Mouse (Mus musculus) G1E (cell line): Measurements from ENCODE around the gene Txndc11. TPM values are rescaled to one million over a fixed set of nuclear protein-coding genes. Genes with fewer than 3 reads are reported as not detected.

ENCODE experiments used
- ATAC-seq: 2 replicates; pipeline ENCODE4 v1.8.0; 2016; ENCODE audit warnings: mild to moderate bottlenecking; ENCODE audit not compliant: insufficient number of reproducible peaks, poor library complexity, low FRiP score, severe bottlenecking; ENCODE audit errors: extremely low read depth
- DNase-seq: peaks from one replicate; pipeline ENCODE4 v3.0.0; 2012; ENCODE audit warnings: low spot score
- H3K27me3 ChIP-seq: 2 replicates; pipeline ENCODE4 v1.6.1; 2012; ENCODE audit warnings: mild to moderate bottlenecking, low read length, inconsistent platforms; ENCODE audit not compliant: insufficient read depth
- H3K36me3 ChIP-seq: replicated peaks from 2 replicates; pipeline ENCODE3; 2012; ENCODE audit warnings: mild to moderate bottlenecking, inconsistent platforms
- H3K4me1 ChIP-seq: 2 replicates; pipeline ENCODE4 v1.6.1; 2012; ENCODE audit warnings: low read depth, low read length, inconsistent platforms, mixed read lengths; ENCODE audit not compliant: insufficient read depth
- H3K4me3 ChIP-seq: 2 replicates; pipeline ENCODE4 v1.5.1; 2012; ENCODE audit warnings: low read depth, mild to moderate bottlenecking, inconsistent platforms, low read length, moderate library complexity, mixed read lengths
- H3K9me3 ChIP-seq: replicated peaks from 2 replicates; pipeline ENCODE4 v1.6.1; 2012; ENCODE audit warnings: inconsistent platforms
- CTCF ChIP-seq: IDR thresholded peaks from 2 replicates; pipeline ENCODE4 v1.5.1; 2012; ENCODE audit warnings: low read depth, low read length, inconsistent platforms, mixed read lengths
- GATA1 ChIP-seq: IDR thresholded peaks from 2 replicates; pipeline ENCODE4 v1.6.1; 2012; ENCODE audit warnings: borderline replicate concordance, low read length, inconsistent platforms, mixed read lengths
- GATA2 ChIP-seq: IDR thresholded peaks from 2 replicates; pipeline ENCODE4 v1.6.1; 2012; ENCODE audit warnings: low read depth, low read length, inconsistent platforms, borderline replicate concordance
- POLR2AphosphoS5 ChIP-seq: IDR thresholded peaks from 2 replicates; pipeline ENCODE4 v1.6.1; 2012; ENCODE audit warnings: low read depth, low read length, inconsistent platforms; ENCODE audit not compliant: insufficient replicate concordance
- TAL1 ChIP-seq: conservative IDR thresholded peaks from 2 replicates; pipeline ENCODE4 v1.6.1; 2012; ENCODE audit warnings: low read depth, low read length, inconsistent platforms, mixed read lengths
- polyA plus RNA-seq: library from polyadenylated mRNA; stranded (reverse); fragments of >175 nt; gene quantifications from 2 replicates; pipeline ENCODE4 v1.2.3, GENCODE M21; 2012
- total RNA-seq, 2 experiments: library from RNA; stranded (forward) in 1 of 2; stranded (reverse) in 1 of 2; fragments of 200-1000 nt in 1 of 2; fragments of >200 nt in 1 of 2; fragmentation: Nextera tagmentation in 1 of 2; gene quantifications; 2 replicates each; pipeline ENCODE4 v1.2.3; 2014 to 2017

Txndc11 gene
- total and polyA plus RNA-seq, 3 experiments, result 19.2 to 43.3 (median 27.0) TPM

GRCm38 (mm10) chr16:11073060-11073459 lies 61.4 kb downstream of the Txndc11 start:
- Histone ChIP-seq H3K27me3 (peaks cover 15% of the 10 kb centered on the region), H3K9me3 (no peaks in the 10 kb centered on the region), H3K4me3 (no peak overlapping the region), H3K36me3 (peaks cover 57% of the 10 kb centered on the region), H3K4me1 (no peaks in the 10 kb centered on the region)
- no peak for DNase-seq
- ATAC-seq, result no peak
- TF ChIP-seq GATA1, result no peak
- TF ChIP-seq POLR2AphosphoS5, result no peak
- no peak for TF ChIP-seq GATA2
- no peak for TF ChIP-seq TAL1
- TF ChIP-seq CTCF, result no peak

- Histone ChIP-seq H3K36me3 (peaks cover 51% of the 10 kb centered on the region), H3K4me1 (no peaks in the 10 kb centered on the region), H3K27me3 (peaks cover 21% of the 10 kb centered on the region), H3K4me3 (no peak overlapping the region), H3K9me3 (no peaks in the 10 kb centered on the region)
- TF ChIP-seq POLR2AphosphoS5, result no peak
- no peak for TF ChIP-seq TAL1
- TF ChIP-seq GATA2, result no peak
- no peak for TF ChIP-seq GATA1
- no peak for TF ChIP-seq CTCF
- DNase-seq (no peak), ATAC-seq (no peak)
Observed at GRCm38 (mm10) chr16:11072454-11072853, 62.0 kb downstream of the Txndc11 start.

GRCm38 (mm10) chr16:11071887-11072286 lies 62.6 kb downstream of the Txndc11 start:
- Histone ChIP-seq H3K27me3 (peaks cover 25% of the 10 kb centered on the region), H3K36me3 (peaks cover 46% of the 10 kb centered on the region), H3K4me1 (peaks cover 1% of the 10 kb centered on the region), H3K9me3 (no peaks in the 10 kb centered on the region), H3K4me3 (no peak overlapping the region)
- ATAC-seq, result no peak
- DNase-seq, result no peak
- TF ChIP-seq CTCF (no peak), GATA2 (no peak), POLR2AphosphoS5 (no peak), TAL1 (no peak), GATA1 (no peak)

DNA sequence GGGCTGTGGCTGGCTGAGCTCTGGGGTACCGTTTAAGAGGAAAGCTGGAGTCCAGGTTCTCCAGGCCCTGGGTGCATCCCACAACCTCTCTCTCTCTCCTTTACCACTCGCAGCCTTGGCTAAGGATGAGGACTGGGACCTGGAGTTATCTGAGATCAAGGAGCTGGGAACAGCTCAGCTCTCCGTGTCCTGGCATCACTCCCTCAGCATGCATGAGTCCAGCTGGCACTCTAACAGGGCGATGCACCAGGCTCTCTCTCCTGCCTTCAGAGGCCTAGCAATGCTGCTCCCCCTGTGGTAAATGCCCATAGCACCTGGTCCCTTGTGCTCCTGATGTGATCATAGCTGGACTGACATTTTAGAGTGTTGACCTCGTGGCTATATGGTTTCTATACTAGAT lies 63.3 kb downstream of the Txndc11 start:
- peaks cover 32% of the 10 kb centered on the region for H3K27me3 ChIP-seq
- peaks cover 8% of the 10 kb centered on the region for H3K4me1 ChIP-seq
- no peak overlapping the region for H3K4me3 ChIP-seq
- no peaks in the 10 kb centered on the region for H3K9me3 ChIP-seq
- DNase-seq (no peak), ATAC-seq (no peak)
- TF ChIP-seq POLR2AphosphoS5 (no peak), GATA1 (no peak), GATA2 (no peak), CTCF (no peak), TAL1 (no peak)
- H3K36me3 ChIP-seq, result peaks cover 39% of the 10 kb centered on the region

- H3K4me3 ChIP-seq, result no peak overlapping the region
- no peak for DNase-seq
- ATAC-seq, result no peak
- peaks cover 41% of the 10 kb centered on the region for H3K27me3 ChIP-seq
- no peaks in the 10 kb centered on the region for H3K9me3 ChIP-seq
- H3K4me1 ChIP-seq, result peaks cover 15% of the 10 kb centered on the region
- H3K36me3 ChIP-seq, result peaks cover 26% of the 10 kb centered on the region
- TF ChIP-seq GATA1 (no peak), GATA2 (no peak), TAL1 (no peak), CTCF (no peak), POLR2AphosphoS5 (no peak)
Observed at GRCm38 (mm10) chr16:11069710-11070420, 64.6 kb downstream of the Txndc11 start.

- no peak for TF ChIP-seq CTCF
- TF ChIP-seq POLR2AphosphoS5, result no peak
- TF ChIP-seq GATA2, result no peak
- TF ChIP-seq GATA1, result no peak
- no peak for TF ChIP-seq TAL1
- no peak for ATAC-seq
- no peak for DNase-seq
- H3K4me1 ChIP-seq, result peaks cover 15% of the 10 kb centered on the region
- no peaks in the 10 kb centered on the region for H3K9me3 ChIP-seq
- H3K4me3 ChIP-seq, result no peak overlapping the region
- H3K27me3 ChIP-seq, result peaks cover 47% of the 10 kb centered on the region
- H3K36me3 ChIP-seq, result peaks cover 20% of the 10 kb centered on the region
Observed at GRCm38 (mm10) chr16:11069271-11069670, 65.2 kb downstream of the Txndc11 start.
